Mouse (Mus musculus) forebrain, embryonic 13.5 days (tissue): ENCODE measurements around the gene Chrnd. TPM values are rescaled to one million over a fixed set of nuclear protein-coding genes. Genes with fewer than 3 reads are reported as not detected.

ENCODE experiments used
- ATAC-seq: fragments of 200-750 bp; cut with Nextera tagmentation; 2 replicates; pipeline ENCODE4 v1.8.0; 2017
- H3K27ac ChIP-seq: fragments of 300-500 bp; sonication (generic); 2 replicates; pipeline ENCODE4 v1.5.1; 2015; ENCODE audit warnings: inconsistent platforms, mild to moderate bottlenecking, moderate library complexity
- H3K27me3 ChIP-seq: fragments of 300-500 bp; sonication (generic); 2 replicates; pipeline ENCODE4 v1.6.1; 2015; ENCODE audit warnings: mild to moderate bottlenecking, inconsistent platforms
- H3K36me3 ChIP-seq: fragments of 300-500 bp; sonication (generic); 2 replicates; pipeline ENCODE4 v1.6.1; 2015; ENCODE audit warnings: mild to moderate bottlenecking, inconsistent platforms; ENCODE audit not compliant: poor library complexity, severe bottlenecking
- H3K4me1 ChIP-seq: fragments of 300-500 bp; sonication (generic); 2 replicates; pipeline ENCODE4 v1.6.1; 2015; ENCODE audit warnings: inconsistent platforms
- H3K4me2 ChIP-seq: fragments of 300-500 bp; sonication (generic); 2 replicates; pipeline ENCODE4 v1.6.1; 2015; ENCODE audit warnings: inconsistent platforms, mild to moderate bottlenecking, moderate library complexity
- H3K4me3 ChIP-seq: fragments of 300-500 bp; sonication (generic); 2 replicates; pipeline ENCODE4 v1.5.1; 2015; ENCODE audit warnings: mild to moderate bottlenecking, inconsistent platforms
- H3K9ac ChIP-seq: fragments of 300-500 bp; sonication (generic); 2 replicates; pipeline ENCODE4 v1.6.1; 2015; ENCODE audit warnings: mild to moderate bottlenecking, inconsistent platforms
- H3K9me3 ChIP-seq: fragments of 300-500 bp; sonication (generic); replicated peaks from 2 replicates; pipeline ENCODE4 v1.6.1; 2016; ENCODE audit warnings: inconsistent platforms
- WGBS: fragments of 180-500 bp; shearing (Covaris S2); methylation state at CpG from one replicate; pipeline ENCODE4 v1.1.7; 2015; 5-methylcytosine and 5-hydroxymethylcytosine counted together
- polyA plus RNA-seq: library from polyadenylated mRNA; unstranded; fragments of >200 nt; fragmentation: Nextera tagmentation; extraction: Ambion mirVana; gene quantifications from 2 replicates; pipeline ENCODE4 v1.2.1, GENCODE M21; 2015

Chrnd gene
- not detected in 2 replicates for polyA plus RNA-seq

- no peaks in the 10 kb centered on the region for H3K9me3 ChIP-seq
- peaks cover 37% of the 10 kb centered on the region for H3K27me3 ChIP-seq
- H3K4me3 ChIP-seq = no peak within 1 kb of the TSS
- no peak within 1 kb of the TSS for H3K27ac ChIP-seq
- 40% methylated on average over 4 of the region's 4 CpGs for WGBS
- peaks cover 13% of the 10 kb centered on the region for H3K4me1 ChIP-seq
- H3K9ac ChIP-seq = no peak within 1 kb of the TSS
- H3K36me3 ChIP-seq = no peaks in the 10 kb centered on the region
- ATAC-seq = no peak
- H3K4me2 ChIP-seq = no peak within 1 kb of the TSS
These were observed at the start of gene Chrnd for GRCm38 (mm10) chr1:87190429-87190828. Gene Chrnd, plus strand, starts transcription at chr1:87190607.

DNA sequence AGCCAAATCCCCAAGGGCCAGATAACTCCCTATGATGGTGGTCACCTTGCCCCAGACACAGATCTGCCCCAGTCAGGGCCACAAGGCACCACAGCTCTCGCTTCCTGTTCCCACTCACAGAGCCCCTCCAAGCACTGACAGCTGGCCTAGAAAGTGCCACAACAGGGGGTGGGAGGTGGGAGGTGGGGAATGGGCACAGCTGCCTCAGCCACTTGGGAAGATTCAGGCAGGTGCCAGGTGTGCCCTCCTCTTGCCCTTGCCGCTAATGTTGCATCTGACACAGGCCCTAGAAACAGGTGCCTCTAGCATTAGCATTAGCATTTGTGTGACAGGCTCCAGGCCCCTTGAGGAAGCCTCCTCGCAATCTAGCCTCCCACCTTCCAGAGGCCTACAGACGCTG lies 48.9 kb upstream of the Chrnd start:
- no peak overlapping the region for H3K27ac ChIP-seq
- H3K9me3 ChIP-seq = no peaks in the 10 kb centered on the region
- ATAC-seq = no peak
- H3K4me1 ChIP-seq = peaks cover 16% of the 10 kb centered on the region; the same call in 1 of the 2 replicates
- no peak overlapping the region for H3K4me3 ChIP-seq
- 87% methylated on average over 4 of the region's 4 CpGs for WGBS
- no peak overlapping the region for H3K4me2 ChIP-seq
- H3K36me3 ChIP-seq = no peaks in the 10 kb centered on the region
- no peaks in the 10 kb centered on the region for H3K27me3 ChIP-seq
- no peak overlapping the region for H3K9ac ChIP-seq

DNA sequence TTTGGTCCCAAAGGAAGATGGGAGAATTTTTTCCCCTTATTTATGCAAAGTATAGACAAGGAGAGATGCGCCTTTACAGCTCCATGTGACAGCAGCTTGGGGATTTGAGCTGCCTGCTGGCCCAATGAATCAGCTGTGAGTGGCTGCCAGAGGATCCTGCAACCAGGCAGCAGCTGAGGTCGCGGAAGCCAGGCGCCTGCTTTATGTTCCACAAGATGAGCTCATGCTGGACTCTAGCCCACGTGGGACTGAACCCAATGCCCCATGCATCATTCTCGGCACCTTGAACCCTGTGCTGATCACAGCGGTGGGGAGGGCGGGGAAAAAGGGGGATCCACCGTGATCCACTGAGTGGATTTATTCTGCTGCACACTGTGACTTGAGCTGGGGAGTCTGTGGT lies 48.0 kb upstream of the Chrnd start:
- WGBS = 71% methylated on average over 9 of the region's 9 CpGs
- H3K27me3 ChIP-seq = no peaks in the 10 kb centered on the region
- H3K9ac ChIP-seq = no peak overlapping the region
- H3K27ac ChIP-seq = 0 out of 2 replicates have a peak overlapping the region, but pooled peaks have one; percentile 14
- ATAC-seq = no peak
- peaks cover 16% of the 10 kb centered on the region; the same call in 1 of the 2 replicates for H3K4me1 ChIP-seq
- no peak overlapping the region for H3K4me3 ChIP-seq
- no peaks in the 10 kb centered on the region for H3K9me3 ChIP-seq
- H3K36me3 ChIP-seq = no peaks in the 10 kb centered on the region
- no peak overlapping the region for H3K4me2 ChIP-seq

DNA sequence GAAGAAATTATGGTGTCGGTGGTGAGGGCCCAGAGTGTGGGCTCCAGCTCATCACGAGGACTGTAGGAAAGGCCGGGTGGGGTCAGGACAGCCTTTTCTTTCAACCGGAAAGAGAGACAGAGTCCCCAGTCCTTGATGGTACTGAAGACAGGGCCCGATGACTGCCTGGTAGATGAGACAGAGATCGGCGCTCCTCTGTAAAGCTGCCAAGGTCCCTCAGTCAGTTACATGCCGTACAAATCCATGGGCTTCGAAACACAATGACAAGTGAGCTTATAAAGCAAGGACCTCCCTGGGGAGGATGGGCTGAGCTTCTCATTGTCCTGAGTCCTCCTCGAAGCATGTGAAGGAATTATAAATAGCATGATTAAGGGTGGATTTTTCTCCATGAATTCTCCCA lies 47.3 kb upstream of the Chrnd start:
- Histone ChIP-seq H3K4me2 (no peak overlapping the region), H3K27ac (no peak overlapping the region), H3K4me1 (peaks cover 16% of the 10 kb centered on the region; the same call in 1 of the 2 replicates), H3K9ac (no peak overlapping the region), H3K9me3 (no peaks in the 10 kb centered on the region), H3K27me3 (peaks cover 6% of the 10 kb centered on the region; the same call in 1 of the 2 replicates), H3K4me3 (no peak overlapping the region), H3K36me3 (no peaks in the 10 kb centered on the region)
- no peak for ATAC-seq
- 66% methylated on average over 10 of the region's 10 CpGs for WGBS

- no peak overlapping the region for H3K27ac ChIP-seq
- ATAC-seq = no peak
- H3K9ac ChIP-seq = no peak overlapping the region
- peaks cover 15% of the 10 kb centered on the region for H3K4me1 ChIP-seq
- peaks cover 3% of the 10 kb centered on the region; the same call in 1 of the 2 replicates for H3K36me3 ChIP-seq
- H3K27me3 ChIP-seq = peaks cover 62% of the 10 kb centered on the region
- 31% methylated on average over 13 of the region's 13 CpGs for WGBS
- no peak overlapping the region for H3K4me2 ChIP-seq
- no peaks in the 10 kb centered on the region for H3K9me3 ChIP-seq
- no peak overlapping the region for H3K4me3 ChIP-seq
These were observed 41.0 kb upstream of the Chrnd start for GRCm38 (mm10) chr1:87149422-87149821.

GRCm38 (mm10) chr1:87151286-87151685 lies 39.1 kb upstream of the Chrnd start:
- no peak overlapping the region for H3K4me2 ChIP-seq
- peaks cover 31% of the 10 kb centered on the region for H3K4me1 ChIP-seq
- H3K9me3 ChIP-seq = no peaks in the 10 kb centered on the region
- peaks cover 3% of the 10 kb centered on the region; the same call in 1 of the 2 replicates for H3K36me3 ChIP-seq
- ATAC-seq = no peak
- H3K4me3 ChIP-seq = no peak overlapping the region
- no peak overlapping the region for H3K27ac ChIP-seq
- H3K9ac ChIP-seq = no peak overlapping the region
- H3K27me3 ChIP-seq = peaks cover 81% of the 10 kb centered on the region
- WGBS = 83% methylated on average over 6 of the region's 6 CpGs

DNA sequence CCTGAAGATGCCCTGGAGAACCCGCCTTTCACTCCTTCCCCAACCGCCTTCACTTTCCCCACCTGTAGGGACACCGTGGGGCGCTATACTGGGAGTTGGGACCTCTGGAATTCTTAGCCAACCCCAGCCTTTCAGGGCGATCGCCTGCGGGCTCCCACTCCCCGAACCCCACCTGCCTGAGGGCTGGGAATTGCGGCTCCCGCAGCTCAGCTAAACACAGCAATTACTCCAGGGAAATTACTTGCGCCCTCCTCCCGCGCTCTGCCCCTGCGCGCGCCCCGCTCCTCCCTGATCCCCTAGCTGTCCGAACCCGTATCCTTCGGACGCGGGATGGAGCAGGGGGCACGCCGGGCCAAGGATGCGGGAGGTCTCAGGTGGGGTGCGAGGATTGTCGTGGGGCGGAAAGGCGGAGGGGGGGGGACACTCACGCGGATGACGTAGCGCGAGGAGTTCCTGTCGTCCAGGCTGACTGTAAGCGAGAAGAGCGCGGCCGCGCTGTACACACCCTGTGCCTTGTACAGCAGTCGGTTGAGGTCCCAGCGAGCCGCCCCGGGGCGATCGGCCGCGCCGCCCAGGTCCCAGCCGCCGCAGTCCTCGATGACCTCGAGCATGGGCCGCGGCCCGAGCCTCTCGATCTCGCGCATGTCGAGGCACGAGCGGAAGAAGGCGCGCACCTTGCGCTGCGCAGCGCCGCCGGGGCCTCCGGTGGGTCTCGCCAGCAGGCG lies 36.5 kb upstream of the Chrnd start:
- 1% methylated on average over 65 of the region's 72 CpGs for WGBS
- H3K4me1 ChIP-seq = peaks cover 31% of the 10 kb centered on the region
- H3K36me3 ChIP-seq = peaks cover 3% of the 10 kb centered on the region; the same call in 1 of the 2 replicates
- no peak overlapping the region for H3K27ac ChIP-seq
- H3K27me3 ChIP-seq = peaks cover 99% of the 10 kb centered on the region
- peak; percentile 23; the same call in 1 of the 2 replicates for ATAC-seq
- peak overlapping the region; percentile 53 for H3K9ac ChIP-seq
- peak overlapping the region; percentile 69 for H3K4me2 ChIP-seq
- H3K4me3 ChIP-seq = peak overlapping the region; percentile 49
- H3K9me3 ChIP-seq = no peaks in the 10 kb centered on the region

DNA sequence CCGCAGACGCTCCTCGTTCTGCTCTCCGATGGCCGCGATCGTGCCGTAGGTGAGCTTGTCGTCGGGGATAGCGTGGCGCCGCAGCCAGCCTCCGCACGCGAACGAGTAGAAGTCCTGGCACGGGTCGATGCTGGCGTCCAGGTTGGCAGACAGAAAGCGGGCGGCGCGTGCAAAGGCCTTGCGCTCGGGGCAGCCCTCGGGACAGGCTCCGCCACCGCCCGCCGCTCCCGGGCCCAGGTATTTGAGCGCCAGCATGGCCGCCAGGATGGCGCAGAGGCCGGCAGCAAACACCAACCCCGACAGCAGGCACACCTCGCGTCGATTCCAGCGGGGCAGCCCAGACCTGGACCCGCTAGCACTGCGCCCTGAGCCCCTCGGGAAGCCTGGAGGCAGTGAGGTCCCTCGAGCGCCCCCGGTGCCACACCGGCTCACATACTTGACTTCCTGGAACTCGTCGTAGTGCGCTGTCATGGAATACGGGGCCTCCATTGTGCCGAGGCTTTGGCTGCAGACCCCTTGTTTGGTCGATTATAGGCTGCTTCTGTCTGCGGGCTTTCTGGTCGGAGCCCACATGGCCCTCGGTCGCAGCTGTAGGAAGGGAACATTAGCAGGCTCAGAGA lies 35.8 kb upstream of the Chrnd start:
- Histone ChIP-seq H3K27ac (no peak overlapping the region), H3K4me3 (peak overlapping the region; percentile 49), H3K9me3 (no peaks in the 10 kb centered on the region), H3K27me3 (peaks cover 97% of the 10 kb centered on the region), H3K4me1 (peaks cover 31% of the 10 kb centered on the region), H3K9ac (peak overlapping the region; percentile 53), H3K4me2 (peak overlapping the region; percentile 69), H3K36me3 (peaks cover 3% of the 10 kb centered on the region; the same call in 1 of the 2 replicates)
- under 1% methylated on average over 55 of the region's 58 CpGs for WGBS
- peak; percentile 23 for ATAC-seq

DNA sequence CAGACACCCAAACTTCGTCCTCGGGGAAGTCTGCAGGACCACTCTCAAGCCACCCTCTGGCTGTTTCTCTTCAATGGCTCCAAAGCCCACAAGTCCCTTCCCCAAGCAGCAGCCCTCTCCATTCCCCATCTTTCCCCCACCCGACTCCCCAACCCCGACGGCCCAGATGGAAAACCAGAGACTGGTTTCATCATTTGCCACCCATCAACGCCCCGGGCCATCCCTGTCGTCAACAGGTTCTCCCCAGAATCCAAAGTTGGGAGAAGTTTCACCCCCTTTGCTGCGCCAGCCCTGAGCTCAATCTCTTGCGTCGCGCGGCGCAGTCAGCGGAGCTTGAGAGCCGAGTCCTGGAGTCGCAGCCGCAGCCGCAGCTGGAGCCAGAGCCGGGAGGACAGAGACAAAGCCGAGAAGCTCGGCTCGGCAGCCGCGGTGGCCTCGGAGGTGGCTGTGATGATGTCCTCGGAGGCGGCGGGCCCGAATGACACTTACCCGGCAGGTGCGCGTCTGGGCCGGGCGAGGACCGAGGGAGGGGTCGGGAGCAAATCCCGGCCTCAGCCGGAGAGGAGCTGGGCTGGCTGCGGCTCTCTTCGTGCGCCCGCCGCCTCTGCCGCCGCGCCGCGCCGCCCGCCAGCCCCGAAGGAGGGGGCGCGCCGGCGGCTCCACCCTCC lies 34.7 kb upstream of the Chrnd start:
- peak overlapping the region; percentile 49 for H3K4me3 ChIP-seq
- peaks cover 92% of the 10 kb centered on the region for H3K27me3 ChIP-seq
- 1% methylated on average over 30 of the region's 56 CpGs for WGBS
- no peaks in the 10 kb centered on the region for H3K9me3 ChIP-seq
- H3K4me2 ChIP-seq = peak overlapping the region; percentile 69
- peak; percentile 57 for ATAC-seq
- H3K27ac ChIP-seq = no peak overlapping the region
- H3K9ac ChIP-seq = peak overlapping the region; percentile 64
- peaks cover 31% of the 10 kb centered on the region for H3K4me1 ChIP-seq
- no peaks in the 10 kb centered on the region for H3K36me3 ChIP-seq

- H3K9ac ChIP-seq = peak within 1 kb of the TSS; percentile 64
- no peak within 1 kb of the TSS; the same call in 1 of the 2 replicates for H3K27ac ChIP-seq
These were observed 34.2 kb upstream of the Chrnd start, which contains the start of gene Ecel1 for GRCm38 (mm10) chr1:87156199-87156587. Gene Ecel1, minus strand, starts transcription at chr1:87156521.

GRCm38 (mm10) chr1:87159396-87159795 lies 31.0 kb upstream of the Chrnd start:
- WGBS = 82% methylated on average over 3 of the region's 3 CpGs
- Histone ChIP-seq H3K4me1 (peaks cover 29% of the 10 kb centered on the region), H3K27me3 (peaks cover 55% of the 10 kb centered on the region), H3K27ac (no peak overlapping the region), H3K9me3 (no peaks in the 10 kb centered on the region), H3K4me2 (no peak overlapping the region), H3K9ac (no peak overlapping the region), H3K4me3 (no peak overlapping the region), H3K36me3 (no peaks in the 10 kb centered on the region)
- ATAC-seq = no peak

More at GRCm38 (mm10) chr1:87156199-87156587, 34.2 kb upstream of the Chrnd start, which contains the start of gene Ecel1:
- peak within 1 kb of the TSS; percentile 69 for H3K4me2 ChIP-seq
- no peaks in the 10 kb centered on the region for H3K36me3 ChIP-seq
- no peak; the same call in 1 of the 2 replicates for ATAC-seq
- peak within 1 kb of the TSS; percentile 49 for H3K4me3 ChIP-seq
- 2% methylated on average over 10 of the region's 12 CpGs for WGBS
- H3K27me3 ChIP-seq = peaks cover 87% of the 10 kb centered on the region
- peaks cover 31% of the 10 kb centered on the region for H3K4me1 ChIP-seq
- no peaks in the 10 kb centered on the region for H3K9me3 ChIP-seq
